In genomic region chr6:146133921-146134320, GRCm38 (mm10) we compare ENCODE assay signal across 29 mouse cellular contexts.
DNase-seq lines count a peak whose midpoint lies in the region; ATAC-seq and TF ChIP-seq lines count a peak whose summit lies in the region.
"Had no signal": no experiment of that assay in that cellular context is flagged by ENCODE, and none has a peak within 500 bp of the region (broad histone marks: within the 10 kb centered on the region; RNA-seq: fewer than 3 reads in every experiment).

No protein-coding gene starts in this region.

- no peak for TF ChIP-seq CTCF in heart, postnatal 0 days (IDR thresholded peaks at IDR 0.05; ENCODE audit: low read depth)
- no peak for TF ChIP-seq CTCF in embryonic fibroblast, embryonic 13.5 days (IDR thresholded peaks at IDR 0.05; ENCODE audit: borderline replicate concordance, insufficient read depth, low read length)

- 46% methylated on average over 8 of the region's 8 CpGs for WGBS in heart, embryonic 11.5 days (ENCODE audit: insufficient replicate concordance)
- 28% methylated on average over 8 of the region's 8 CpGs for WGBS in heart, postnatal 0 days

- peak; percentile 19 for DNase-seq in heart, adult 11 months
- DNase-seq in heart, postnatal 0 days (ENCODE audit: low spot score), result peak; percentile 54
- DNase-seq in heart, postnatal 36 days, result no peak
- DNase-seq in 3T3-L1 (ENCODE audit: low read depth, low spot score), result peak; percentile 91
- DNase-seq in testis, postnatal 10 days (ENCODE audit: low spot score), result no peak
- DNase-seq: adrenal gland, adult 2 months; adrenal gland, postnatal 36 days; cerebellum, adult 18-20 months; cerebellum, postnatal 10 days; gastrocnemius, postnatal 14 days; kidney, adult 9 months; kidney, postnatal 10 days; layer of hippocampus, postnatal 36 days; lung, postnatal 36 days; midbrain, embryonic 14.5 days; right cerebral cortex, adult 18-20 months; spleen, adult 18-20 months; thymus, adult 2 months; thymus, postnatal 4 days had no signal

- H3K4me2 ChIP-seq in heart, embryonic 11.5 days, result no peak overlapping the region
- no peak overlapping the region for H3K4me2 ChIP-seq in heart, postnatal 0 days (ENCODE audit: low read depth, low read length)
- H3K4me2 ChIP-seq: hindbrain, embryonic 12.5 days; liver, embryonic 11.5 days; neural tube, embryonic 12.5 days had no signal

- TF ChIP-seq POLR2A in embryonic fibroblast, embryonic 13.5 days (IDR thresholded peaks at IDR 0.05; ENCODE audit: low read depth, low read length), result no peak

- H3K27me3 ChIP-seq in heart, embryonic 11.5 days (ENCODE audit: control insufficient read depth, insufficient read depth, low read length), result no peaks in the 10 kb centered on the region
- no peaks in the 10 kb centered on the region for H3K27me3 ChIP-seq in heart, postnatal 0 days (ENCODE audit: control insufficient read depth, insufficient read depth, low read length)
- H3K27me3 ChIP-seq: hindbrain, embryonic 12.5 days; megakaryocyte, embryonic 14.5 days; neural tube, embryonic 12.5 days had no signal

- intact Hi-C loops in heart, postnatal 36 days (cut with DNase I), result no loop called here

- H3K4me1 ChIP-seq in heart, embryonic 11.5 days (ENCODE audit: control insufficient read depth, insufficient read depth, low read length), result peaks cover 13% of the 10 kb centered on the region
- H3K4me1 ChIP-seq in heart, postnatal 0 days (ENCODE audit: control insufficient read depth, insufficient read depth), result peaks cover 6% of the 10 kb centered on the region; the same call in 1 of the 2 replicates
- peaks cover 8% of the 10 kb centered on the region; the same call in 1 of the 2 replicates for H3K4me1 ChIP-seq in embryonic fibroblast, embryonic 13.5 days (ENCODE audit: control insufficient read depth, insufficient read depth, low read length)

- H3K9me3 ChIP-seq in heart, embryonic 11.5 days (replicated peaks; ENCODE audit: control insufficient read depth, low read length), result no peaks in the 10 kb centered on the region
- H3K9me3 ChIP-seq in heart, postnatal 0 days (replicated peaks; ENCODE audit: control insufficient read depth, low read length), result no peaks in the 10 kb centered on the region
- H3K9me3 ChIP-seq: hindbrain, embryonic 12.5 days; neural tube, embryonic 12.5 days had no signal

- no peak overlapping the region for H3K9ac ChIP-seq in heart, embryonic 11.5 days (ENCODE audit: low read depth, low read length)
- no peak overlapping the region for H3K9ac ChIP-seq in heart, postnatal 0 days (replicated peaks; ENCODE audit: low read depth, low read length)
- H3K9ac ChIP-seq: hindbrain, embryonic 12.5 days; neural tube, embryonic 12.5 days had no signal

- H3K4me3 ChIP-seq in heart, embryonic 11.5 days (ENCODE audit: low read depth, low read length), result no peak overlapping the region
- no peak overlapping the region for H3K4me3 ChIP-seq in heart, postnatal 0 days (ENCODE audit: low read depth, low read length)
- no peak overlapping the region for H3K4me3 ChIP-seq in embryonic fibroblast, embryonic 13.5 days (ENCODE audit: insufficient read depth, low read length)
- H3K4me3 ChIP-seq: hindbrain, embryonic 12.5 days; megakaryocyte, embryonic 14.5 days; neural tube, embryonic 12.5 days had no signal

- no peak overlapping the region for H3K27ac ChIP-seq in heart, embryonic 11.5 days (ENCODE audit: low read depth, low read length)
- peak overlapping the region; percentile 20; the same call in 1 of the 2 replicates for H3K27ac ChIP-seq in heart, postnatal 0 days (ENCODE audit: low read depth)
- H3K27ac ChIP-seq in embryonic fibroblast, embryonic 13.5 days (ENCODE audit: insufficient read depth, low read length), result 0 out of 2 replicates have a peak overlapping the region, but pooled peaks have one; percentile 24
- H3K27ac ChIP-seq: hindbrain, embryonic 12.5 days; neural tube, embryonic 12.5 days had no signal

- no peak for TF ChIP-seq EP300 in heart, postnatal 0 days (IDR thresholded peaks at IDR 0.05; ENCODE audit: low read depth)

- no peak for ATAC-seq in heart, embryonic 11.5 days (replicated peaks; ENCODE audit: insufficient number of reproducible peaks, low FRiP score, low TSS enrichment)
- peak; percentile 58; the same call in 1 of the 2 replicates for ATAC-seq in heart, postnatal 0 days (ENCODE audit: insufficient read depth, low read depth)
- ATAC-seq: activated CD4-positive, CD25-positive, alpha-beta regulatory T cell, adult 4 months; CD4-positive, CD25-positive, alpha-beta regulatory T cell, adult 4 months; forebrain, embryonic 14.5 days; intestine, postnatal 0 days had no signal

- no peaks in the 10 kb centered on the region for H3K36me3 ChIP-seq in heart, embryonic 11.5 days (ENCODE audit: control insufficient read depth, insufficient read depth, low read length)
- peaks cover 5% of the 10 kb centered on the region; the same call in 1 of the 2 replicates for H3K36me3 ChIP-seq in heart, postnatal 0 days (replicated peaks; ENCODE audit: control insufficient read depth, insufficient read depth, low read length)
- H3K36me3 ChIP-seq: hindbrain, embryonic 12.5 days; neural tube, embryonic 12.5 days had no signal

Comparison
In these comparisons a context has a peak if more than half of its experiments do, and no peak if none do; other contexts are left out.
1. DNase-seq: peak in heart, adult 11 months (single experiment), heart, postnatal 0 days (single experiment) and 3T3-L1 (single experiment); none in heart, postnatal 36 days (0 of 2) and testis, postnatal 10 days (single experiment).